Mouse (Mus musculus): ENCODE data around the gene Gm16253.

DNA sequence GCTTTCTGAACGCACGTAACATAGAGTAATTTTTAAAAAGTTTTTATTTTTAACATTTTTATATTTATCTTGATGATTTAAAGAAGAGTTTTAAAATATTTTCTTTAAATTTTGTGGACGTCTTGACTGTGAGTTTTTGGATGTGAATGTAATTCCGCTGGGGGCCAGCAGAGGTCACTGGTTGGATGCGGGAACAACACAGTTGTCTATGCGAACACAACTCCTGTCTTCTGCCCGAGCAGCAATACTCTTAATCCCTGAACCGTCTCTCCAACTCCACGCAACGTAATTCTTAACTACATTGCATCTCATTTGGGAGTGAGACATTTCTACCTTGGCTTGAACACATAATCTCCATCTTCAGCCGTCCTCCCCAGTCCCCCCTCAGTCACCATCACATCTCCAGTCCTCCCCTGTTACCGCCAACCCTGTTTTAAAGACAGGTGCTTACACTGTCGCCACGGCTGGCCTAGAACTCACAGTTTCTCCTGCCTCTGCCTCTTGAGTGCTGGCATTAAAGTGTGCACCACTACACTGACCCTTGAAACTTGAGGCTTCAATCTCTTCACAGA, 29.3 kb upstream of the Gm16253 start:
- TF ChIP-seq CTCF (IDR thresholded peaks at IDR 0.05; ENCODE audit: low read depth, low read length) = peak; percentile 73
- TF ChIP-seq POLR2A (IDR thresholded peaks at IDR 0.05; ENCODE audit: borderline replicate concordance, low read depth, low read length) = no peak

All from bone marrow macrophage, adult 2 months (primary cell).